In genomic region chr16:41903654-41904053, GRCm38 (mm10) we compare ENCODE assay signal across 11 mouse cellular contexts.
DNase-seq lines count a peak whose midpoint lies in the region; ATAC-seq lines count a peak whose summit lies in the region.
"Had no signal": no experiment of that assay in that cellular context is flagged by ENCODE, and none has a peak within 500 bp of the region (broad histone marks: within the 10 kb centered on the region; RNA-seq: fewer than 3 reads in every experiment).

No protein-coding gene starts in this region.

- no peak overlapping the region for H3K9ac ChIP-seq in hindbrain, embryonic 14.5 days
- H3K9ac ChIP-seq in kidney, embryonic 15.5 days = no peak overlapping the region
- H3K9ac ChIP-seq: limb, embryonic 15.5 days had no signal

- H3K4me2 ChIP-seq in hindbrain, embryonic 14.5 days (replicated peaks) = no peak overlapping the region
- no peak overlapping the region for H3K4me2 ChIP-seq in kidney, embryonic 15.5 days
- H3K4me2 ChIP-seq: limb, embryonic 15.5 days had no signal

- 10% methylated on average over 3 of the region's 3 CpGs for WGBS in hindbrain, embryonic 14.5 days
- 71% methylated on average over 3 of the region's 3 CpGs for WGBS in kidney, embryonic 15.5 days

- H3K36me3 ChIP-seq in hindbrain, embryonic 14.5 days (replicated peaks; ENCODE audit: control insufficient read depth, insufficient read depth) = no peaks in the 10 kb centered on the region
- H3K36me3 ChIP-seq in kidney, embryonic 15.5 days = no peaks in the 10 kb centered on the region
- H3K36me3 ChIP-seq: limb, embryonic 15.5 days had no signal

- peaks cover 8% of the 10 kb centered on the region; the same call in 1 of the 2 replicates for H3K4me1 ChIP-seq in hindbrain, embryonic 14.5 days (replicated peaks; ENCODE audit: control insufficient read depth, insufficient read depth, low read length)
- H3K4me1 ChIP-seq in kidney, embryonic 15.5 days = no peaks in the 10 kb centered on the region
- H3K4me1 ChIP-seq: limb, embryonic 15.5 days had no signal

- no peaks in the 10 kb centered on the region for H3K27me3 ChIP-seq in hindbrain, embryonic 14.5 days (ENCODE audit: control insufficient read depth, insufficient read depth, low read length)
- no peaks in the 10 kb centered on the region for H3K27me3 ChIP-seq in kidney, embryonic 15.5 days
- H3K27me3 ChIP-seq: limb, embryonic 15.5 days had no signal

- no peak overlapping the region for H3K4me3 ChIP-seq in hindbrain, embryonic 14.5 days (replicated peaks; ENCODE audit: low read length)
- H3K4me3 ChIP-seq in kidney, embryonic 15.5 days (replicated peaks) = no peak overlapping the region
- H3K4me3 ChIP-seq: limb, embryonic 15.5 days had no signal

- H3K27ac ChIP-seq in hindbrain, embryonic 14.5 days = 0 out of 2 replicates have a peak overlapping the region, but pooled peaks have one; percentile 26
- H3K27ac ChIP-seq in kidney, embryonic 15.5 days = no peak overlapping the region
- H3K27ac ChIP-seq: limb, embryonic 15.5 days; macrophage had no signal

- ATAC-seq in frontal cortex, adult (ENCODE audit: low TSS enrichment) = peak; percentile 65
- ATAC-seq in hindbrain, embryonic 14.5 days (ENCODE audit: low FRiP score) = peak; percentile 66; the same call in 1 of the 2 replicates
- no peak for ATAC-seq in kidney, embryonic 15.5 days (replicated peaks; ENCODE audit: low FRiP score)

- H3K9me3 ChIP-seq in hindbrain, embryonic 14.5 days (ENCODE audit: control insufficient read depth, low read length) = no peaks in the 10 kb centered on the region
- H3K9me3 ChIP-seq in kidney, embryonic 15.5 days (replicated peaks) = no peaks in the 10 kb centered on the region
- H3K9me3 ChIP-seq: limb, embryonic 15.5 days had no signal

- no peak for DNase-seq in frontal cortex, postnatal 25 days (ENCODE audit: low spot score in 2 of 2)
- DNase-seq in right cerebral cortex, postnatal 10 days (ENCODE audit: low spot score in 2 of 2) = peak; percentile 42 to 52
- DNase-seq in right cerebral cortex, postnatal 14 days = no peak
- peak; percentile 64 for DNase-seq in hindbrain, embryonic 14.5 days (ENCODE audit: low spot score)
- peak; percentile 56 for DNase-seq in telencephalon, adult 2 months (ENCODE audit: low read depth, low spot score)
- DNase-seq in embryo, embryonic 11 days = no peak
- DNase-seq: B cell, adult 2 months had no signal

Comparison
In these comparisons a context has a peak if more than half of its experiments do, and no peak if none do; other contexts are left out.
1. DNase-seq: peak in right cerebral cortex, postnatal 10 days (2 of 2), hindbrain, embryonic 14.5 days (single experiment) and telencephalon, adult 2 months (single experiment); none in frontal cortex, postnatal 25 days (0 of 2), right cerebral cortex, postnatal 14 days (single experiment) and embryo, embryonic 11 days (single experiment).